Mouse (Mus musculus) liver, embryonic 14.5 days (tissue): ENCODE measurements around the gene Lzic. TPM values are rescaled to one million over a fixed set of nuclear protein-coding genes. Genes with fewer than 3 reads are reported as not detected.

ENCODE experiments used
- ATAC-seq: fragments of 200-750 bp; cut with Nextera tagmentation; 2 replicates; pipeline ENCODE4 v1.8.0; 2017; ENCODE audit warnings: moderate number of reproducible peaks, mild to moderate bottlenecking, moderate library complexity; ENCODE audit not compliant: insufficient read depth
- DNase-seq, 3 experiments: peaks; one replicate each; pipeline ENCODE4 v3.0.0-alpha.2; 2012 to 2013; ENCODE audit warnings: low read depth in 3 of 3, low spot score in 3 of 3
- H3K27ac ChIP-seq: fragments of 300-500 bp; sonication (generic); 2 replicates; pipeline ENCODE4 v1.5.1; 2014; ENCODE audit warnings: moderate library complexity, mild to moderate bottlenecking, control low read depth, inconsistent platforms
- H3K27me3 ChIP-seq: fragments of 300-500 bp; sonication (generic); 2 replicates; pipeline ENCODE4 v1.6.1; 2014; ENCODE audit warnings: mild to moderate bottlenecking, low read length, moderate library complexity; ENCODE audit not compliant: control insufficient read depth, insufficient read depth
- H3K36me3 ChIP-seq: fragments of 300-500 bp; sonication (generic); replicated peaks from 2 replicates; pipeline ENCODE4 v1.6.1; 2014; ENCODE audit warnings: low read depth; ENCODE audit not compliant: control insufficient read depth, insufficient read depth
- H3K4me1 ChIP-seq, 2 experiments: fragments of 200-500 bp in 1 of 2; fragments of 300-500 bp in 1 of 2; sonication (generic) in 1 of 2; replicated peaks; 2 replicates each; pipeline ENCODE4 v1.6.1; 2012 to 2014; ENCODE audit warnings: antibody characterized with exemption in 1 of 2, inconsistent platforms in 1 of 2, low read length in 1 of 2; ENCODE audit not compliant: control insufficient read depth in 2 of 2, insufficient read depth in 2 of 2
- H3K4me2 ChIP-seq: fragments of 300-500 bp; sonication (generic); 2 replicates; pipeline ENCODE4 v1.6.1; 2014; ENCODE audit warnings: low read depth, mild to moderate bottlenecking, control low read depth, moderate library complexity
- H3K4me3 ChIP-seq, 2 experiments: fragments of 200-500 bp in 1 of 2; fragments of 300-500 bp in 1 of 2; sonication (generic) in 1 of 2; 2 replicates each; pipeline ENCODE4 v1.5.1; 2012 to 2014; ENCODE audit warnings: low read depth in 2 of 2, low read length in 2 of 2, mild to moderate bottlenecking in 2 of 2, control low read depth in 1 of 2, inconsistent platforms in 1 of 2, moderate library complexity in 1 of 2; ENCODE audit not compliant: insufficient read depth in 1 of 2
- H3K9ac ChIP-seq: fragments of 300-500 bp; sonication (generic); replicated peaks from 2 replicates; pipeline ENCODE4 v1.6.1; 2014; ENCODE audit warnings: mild to moderate bottlenecking, control low read depth, moderate library complexity
- H3K9me3 ChIP-seq: fragments of 300-500 bp; sonication (generic); 2 replicates; pipeline ENCODE4 v1.6.1; 2016; ENCODE audit warnings: low read length, mixed read lengths; ENCODE audit not compliant: control insufficient read depth
- CTCF ChIP-seq: IDR thresholded peaks from 2 replicates; pipeline ENCODE4 v1.5.1; 2016; ENCODE audit warnings: antibody characterized with exemption, low read depth, control low read depth
- EP300 ChIP-seq: IDR thresholded peaks from 2 replicates; pipeline ENCODE4 v1.6.1; 2016; ENCODE audit warnings: antibody characterized with exemption, low read depth
- WGBS: fragments of 180-500 bp; shearing (Covaris S2); extraction: QIAGEN DNeasy Blood & Tissue Kit; methylation state at CpG from one replicate; pipeline ENCODE4 v1.1.7; 2014; ENCODE audit not compliant: insufficient replicate concordance; 5-methylcytosine and 5-hydroxymethylcytosine counted together
- polyA plus RNA-seq, 2 experiments: library from polyadenylated mRNA; depleted of rRNA in 1 of 2; stranded (reverse) in 1 of 2; unstranded in 1 of 2; fragments of >200 nt; fragmentation: Nextera tagmentation in 1 of 2; extraction: Ambion mirVana in 1 of 2; gene quantifications; 2 replicates each; pipeline versions ENCODE4 v1.2.1 to v1.2.3; 2012 to 2014

Lzic gene
- polyA plus RNA-seq, 2 experiments, result 9.1 to 14.9 TPM

DNA sequence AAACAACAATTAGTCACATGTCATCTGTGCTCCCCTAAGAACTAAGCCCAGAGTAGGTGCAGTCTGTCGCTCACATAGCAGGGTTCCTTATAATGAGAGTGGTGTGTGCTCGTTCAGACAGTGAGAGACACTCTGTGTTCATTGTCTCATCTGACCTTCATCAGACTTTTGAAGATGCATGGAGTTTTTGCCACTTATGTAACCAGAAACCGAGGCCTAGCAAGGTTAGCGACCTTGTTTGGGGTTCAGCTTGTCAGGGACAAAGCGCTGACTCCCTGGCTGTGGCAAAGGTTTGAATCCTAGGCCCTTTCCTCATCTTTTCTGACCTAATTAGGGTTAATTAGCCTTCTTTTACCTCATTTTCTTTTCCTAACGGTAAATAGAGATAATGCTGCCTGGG, 38.9 kb downstream of the Lzic start:
- WGBS, result 68% methylated on average over 6 of the region's 6 CpGs
- no peaks in the 10 kb centered on the region for H3K36me3 ChIP-seq
- H3K4me3 ChIP-seq, result no peak overlapping the region
- H3K4me1 ChIP-seq, result no peaks in the 10 kb centered on the region; a peak in 1 of 4 replicates
- no peak for DNase-seq
- no peak overlapping the region for H3K4me2 ChIP-seq
- peaks cover 3% of the 10 kb centered on the region; the same call in 1 of the 2 replicates for H3K27me3 ChIP-seq
- ATAC-seq, result no peak
- TF ChIP-seq EP300, result no peak
- TF ChIP-seq CTCF, result no peak
- H3K27ac ChIP-seq, result no peak overlapping the region
- H3K9ac ChIP-seq, result no peak overlapping the region
- H3K9me3 ChIP-seq, result no peaks in the 10 kb centered on the region

- TF ChIP-seq EP300, result no peak
- TF ChIP-seq CTCF, result no peak
- Histone ChIP-seq H3K27ac (no peak overlapping the region), H3K36me3 (no peaks in the 10 kb centered on the region), H3K4me3 (no peak overlapping the region), H3K27me3 (no peaks in the 10 kb centered on the region), H3K4me1 (no peaks in the 10 kb centered on the region; a peak in 1 of 4 replicates), H3K9ac (no peak overlapping the region), H3K4me2 (no peak overlapping the region), H3K9me3 (no peaks in the 10 kb centered on the region)
- WGBS, result 58% methylated on average over 4 of the region's 4 CpGs
- no peak for DNase-seq
- ATAC-seq, result no peak
These were observed 40.1 kb downstream of the Lzic start for GRCm38 (mm10) chr4:149525170-149525569.

- no peak overlapping the region for H3K27ac ChIP-seq
- H3K4me1 ChIP-seq, result no peaks in the 10 kb centered on the region; a peak in 1 of 4 replicates
- no peaks in the 10 kb centered on the region for H3K9me3 ChIP-seq
- no peaks in the 10 kb centered on the region for H3K36me3 ChIP-seq
- no peaks in the 10 kb centered on the region for H3K27me3 ChIP-seq
- H3K4me2 ChIP-seq, result no peak overlapping the region
- ATAC-seq (no peak), DNase-seq (no peak)
- H3K9ac ChIP-seq, result no peak overlapping the region
- 70% methylated on average over 6 of the region's 6 CpGs for WGBS
- H3K4me3 ChIP-seq, result no peak overlapping the region
- no peak for TF ChIP-seq CTCF
- TF ChIP-seq EP300, result no peak
These were observed 40.8 kb downstream of the Lzic start for GRCm38 (mm10) chr4:149525811-149526210.

DNA sequence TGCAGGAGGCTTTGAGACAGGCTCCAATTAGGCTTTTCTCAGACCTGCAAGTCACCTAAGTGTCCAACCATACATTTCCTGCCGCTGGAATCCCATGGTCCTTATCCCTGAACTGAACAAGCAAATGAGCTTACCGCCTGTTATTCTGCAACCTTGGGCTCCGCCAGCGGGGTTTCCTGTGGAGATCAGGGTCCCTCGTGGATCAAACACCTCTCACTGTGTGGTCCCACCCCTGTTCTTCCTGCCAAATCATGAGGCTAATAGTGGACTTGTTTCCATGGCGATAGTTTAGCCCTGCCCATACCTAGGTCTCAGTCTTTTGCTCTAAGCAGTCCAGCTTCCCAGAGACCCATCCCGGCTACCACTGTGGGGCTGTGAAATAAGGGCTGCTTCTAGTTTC, 41.3 kb downstream of the Lzic start:
- Histone ChIP-seq H3K4me1 (no peaks in the 10 kb centered on the region; a peak in 1 of 4 replicates), H3K36me3 (no peaks in the 10 kb centered on the region), H3K9me3 (no peaks in the 10 kb centered on the region), H3K27ac (no peak overlapping the region), H3K27me3 (no peaks in the 10 kb centered on the region), H3K4me3 (no peak overlapping the region), H3K9ac (no peak overlapping the region), H3K4me2 (no peak overlapping the region)
- 59% methylated on average over 7 of the region's 7 CpGs for WGBS
- no peak for DNase-seq
- TF ChIP-seq CTCF (no peak), EP300 (no peak)
- no peak for ATAC-seq

DNA sequence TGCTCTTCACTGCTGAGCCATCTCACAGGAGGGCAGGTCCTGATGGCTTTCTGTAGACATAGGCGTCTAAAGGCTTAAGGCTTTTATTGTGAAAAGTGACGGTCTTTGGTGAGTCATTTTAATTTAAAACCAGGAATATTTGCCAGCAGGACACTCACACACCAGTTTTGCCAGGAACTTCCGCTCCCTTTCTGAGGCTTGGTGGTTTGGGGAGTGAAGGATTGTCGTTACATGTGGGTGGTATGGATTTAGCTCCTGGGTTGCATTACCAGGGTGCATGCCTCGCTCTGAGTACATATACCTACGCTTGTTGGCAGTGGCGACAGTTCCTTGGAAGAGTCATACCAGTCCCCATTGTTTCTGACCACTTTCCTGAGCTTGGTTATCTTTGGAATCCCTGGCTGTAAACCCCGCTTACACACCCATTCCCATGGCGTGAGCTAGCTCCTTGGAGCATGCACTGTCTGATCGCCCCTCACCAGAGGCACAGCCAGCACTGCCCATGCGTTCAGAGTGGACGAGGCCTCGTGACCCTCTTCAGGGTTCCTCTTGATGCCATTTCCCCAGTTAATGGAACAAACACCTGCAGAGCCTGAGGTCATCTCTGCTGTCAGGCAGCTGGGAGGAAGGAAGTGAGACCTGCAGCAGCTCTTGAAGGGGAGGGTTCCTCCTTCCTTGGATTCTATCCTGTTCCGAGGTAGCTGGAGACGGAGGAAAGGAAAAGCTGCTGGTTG, 42.8 kb downstream of the Lzic start:
- no peaks in the 10 kb centered on the region for H3K9me3 ChIP-seq
- H3K27me3 ChIP-seq, result no peaks in the 10 kb centered on the region
- H3K9ac ChIP-seq, result no peak overlapping the region
- H3K36me3 ChIP-seq, result no peaks in the 10 kb centered on the region
- no peak overlapping the region for H3K4me3 ChIP-seq
- H3K4me1 ChIP-seq, result no peaks in the 10 kb centered on the region; a peak in 1 of 4 replicates
- DNase-seq, result no peak
- no peak overlapping the region for H3K4me2 ChIP-seq
- no peak overlapping the region for H3K27ac ChIP-seq
- 65% methylated on average over 15 of the region's 15 CpGs for WGBS
- no peak for ATAC-seq
- no peak for TF ChIP-seq EP300
- no peak for TF ChIP-seq CTCF
